11 mouse cellular contexts compared by ENCODE assay signal in genomic region chr5:36722415-36722856, GRCm38 (mm10). TPM values are rescaled to one million over a fixed set of nuclear protein-coding genes. Genes with fewer than 3 reads are reported as not detected.
DNase-seq lines count a peak whose midpoint lies in the region; ATAC-seq and TF ChIP-seq lines count a peak whose summit lies in the region.
"Had no signal": no experiment of that assay in that cellular context is flagged by ENCODE, and none has a peak within 500 bp of the region (broad histone marks: within the 10 kb centered on the region; RNA-seq: fewer than 3 reads in every experiment).

No protein-coding gene starts in this region.

- DNase-seq in forebrain, embryonic 11.5 days (ENCODE audit: low spot score): peak; percentile 9
- DNase-seq in forebrain, postnatal 0 days: no peak
- peak; percentile 97 for DNase-seq in adipocyte (ENCODE audit: low spot score)
- no peak for DNase-seq in heart, postnatal 0 days (ENCODE audit: low spot score)
- DNase-seq in cerebellum, adult 9-10 months: no peak
- DNase-seq in kidney, adult 11 months: no peak
- no peak for DNase-seq in right cerebral cortex, adult 2 months (ENCODE audit: low spot score in 2 of 2)

- no peaks in the 10 kb centered on the region for H3K79me2 ChIP-seq in myocyte (ENCODE audit: control insufficient read depth, insufficient read depth)

- H3K4me1 ChIP-seq in forebrain, embryonic 11.5 days (replicated peaks; ENCODE audit: control insufficient read depth, insufficient read depth, low read length): no peaks in the 10 kb centered on the region
- H3K4me1 ChIP-seq in forebrain, postnatal 0 days (ENCODE audit: insufficient read depth): no peaks in the 10 kb centered on the region
- H3K4me1 ChIP-seq in heart, postnatal 0 days (ENCODE audit: control insufficient read depth, insufficient read depth): peaks cover 9% of the 10 kb centered on the region; the same call in 1 of the 2 replicates
- H3K4me1 ChIP-seq: embryonic facial prominence, embryonic 13.5 days; limb, embryonic 13.5 days had no signal

- H3ac ChIP-seq in myocyte (ENCODE audit: control insufficient read depth, insufficient read length): no peak overlapping the region

- WGBS in forebrain, embryonic 11.5 days: 87% methylated on average over 6 of the region's 6 CpGs
- WGBS in forebrain, postnatal 0 days: 80% methylated on average over 6 of the region's 6 CpGs
- WGBS in heart, postnatal 0 days: 54% methylated on average over 6 of the region's 6 CpGs

- no peaks in the 10 kb centered on the region for H3K9me3 ChIP-seq in forebrain, embryonic 11.5 days (ENCODE audit: control insufficient read depth, low read length)
- H3K9me3 ChIP-seq in forebrain, postnatal 0 days (ENCODE audit: low read length): no peaks in the 10 kb centered on the region
- no peaks in the 10 kb centered on the region for H3K9me3 ChIP-seq in heart, postnatal 0 days (replicated peaks; ENCODE audit: control insufficient read depth, low read length)
- H3K9me3 ChIP-seq: embryonic facial prominence, embryonic 13.5 days; limb, embryonic 13.5 days had no signal

- TF ChIP-seq CTCF in forebrain, postnatal 0 days (IDR thresholded peaks at IDR 0.05; ENCODE audit: low read depth): no peak
- TF ChIP-seq CTCF in heart, postnatal 0 days (IDR thresholded peaks at IDR 0.05; ENCODE audit: low read depth): no peak

- no peak for TF ChIP-seq EP300 in heart, postnatal 0 days (IDR thresholded peaks at IDR 0.05; ENCODE audit: low read depth)

- H3K4me3 ChIP-seq in forebrain, embryonic 11.5 days (ENCODE audit: low read depth, low read length): no peak overlapping the region
- H3K4me3 ChIP-seq in forebrain, postnatal 0 days (ENCODE audit: low read depth, low read length): no peak overlapping the region
- no peak overlapping the region for H3K4me3 ChIP-seq in heart, postnatal 0 days (ENCODE audit: low read depth, low read length)
- no peak overlapping the region for H3K4me3 ChIP-seq in myocyte
- H3K4me3 ChIP-seq: embryonic facial prominence, embryonic 13.5 days; limb, embryonic 13.5 days had no signal

- no peak overlapping the region for H3K4me2 ChIP-seq in forebrain, embryonic 11.5 days (ENCODE audit: low read depth, low read length, severe bottlenecking)
- H3K4me2 ChIP-seq in forebrain, postnatal 0 days (ENCODE audit: low read depth): no peak overlapping the region
- no peak overlapping the region for H3K4me2 ChIP-seq in heart, postnatal 0 days (ENCODE audit: low read depth, low read length)
- H3K4me2 ChIP-seq in myocyte (ENCODE audit: low read depth): peak overlapping the region; percentile 70
- H3K4me2 ChIP-seq: embryonic facial prominence, embryonic 13.5 days; limb, embryonic 13.5 days had no signal

- H3K27ac ChIP-seq in forebrain, embryonic 11.5 days (ENCODE audit: low read depth, low read length): no peak overlapping the region
- no peak overlapping the region for H3K27ac ChIP-seq in forebrain, postnatal 0 days (ENCODE audit: low read depth, low read length)
- 0 out of 2 replicates have a peak overlapping the region, but pooled peaks have one; percentile 0 for H3K27ac ChIP-seq in heart, postnatal 0 days (ENCODE audit: low read depth)
- H3K27ac ChIP-seq: embryonic facial prominence, embryonic 13.5 days; limb, embryonic 13.5 days had no signal

- no peaks in the 10 kb centered on the region for H3K27me3 ChIP-seq in forebrain, embryonic 11.5 days (ENCODE audit: control insufficient read depth, insufficient read depth, low read length)
- H3K27me3 ChIP-seq in forebrain, postnatal 0 days (ENCODE audit: insufficient read depth, low read length): no peaks in the 10 kb centered on the region
- H3K27me3 ChIP-seq in heart, postnatal 0 days (ENCODE audit: control insufficient read depth, insufficient read depth, low read length): no peaks in the 10 kb centered on the region
- no peaks in the 10 kb centered on the region for H3K27me3 ChIP-seq in myocyte (ENCODE audit: control insufficient read depth, insufficient read depth, insufficient read length)
- H3K27me3 ChIP-seq: CH12.LX; embryonic facial prominence, embryonic 13.5 days; limb, embryonic 13.5 days had no signal

- no peak overlapping the region for H3K9ac ChIP-seq in forebrain, embryonic 11.5 days (ENCODE audit: low read length)
- no peak overlapping the region for H3K9ac ChIP-seq in forebrain, postnatal 0 days
- no peak overlapping the region for H3K9ac ChIP-seq in heart, postnatal 0 days (replicated peaks; ENCODE audit: low read depth, low read length)
- H3K9ac ChIP-seq: embryonic facial prominence, embryonic 13.5 days; limb, embryonic 13.5 days had no signal

- TF ChIP-seq POLR2A in myocyte (IDR thresholded peaks at IDR 0.05; ENCODE audit: insufficient read length, low read depth): no peak

- H3K36me3 ChIP-seq in forebrain, embryonic 11.5 days (ENCODE audit: control insufficient read depth, insufficient read depth, low read length): no peaks in the 10 kb centered on the region
- H3K36me3 ChIP-seq in forebrain, postnatal 0 days (ENCODE audit: insufficient read depth): no peaks in the 10 kb centered on the region
- H3K36me3 ChIP-seq in heart, postnatal 0 days (replicated peaks; ENCODE audit: control insufficient read depth, insufficient read depth, low read length): no peaks in the 10 kb centered on the region
- H3K36me3 ChIP-seq in myocyte (ENCODE audit: control insufficient read depth, insufficient read depth): no peaks in the 10 kb centered on the region
- H3K36me3 ChIP-seq: embryonic facial prominence, embryonic 13.5 days; limb, embryonic 13.5 days had no signal

- ATAC-seq in forebrain, embryonic 11.5 days (replicated peaks; ENCODE audit: low FRiP score): no peak
- ATAC-seq in forebrain, postnatal 0 days: no peak
- no peak for ATAC-seq in heart, postnatal 0 days (ENCODE audit: insufficient read depth, low read depth)

TF ChIP-seq in myocyte, 11 proteins besides CTCF, POLR2A, EP300 and RAD21:
- no peak for TF ChIP-seq MAX (IDR thresholded peaks at IDR 0.05; ENCODE audit: low read depth)
- TF ChIP-seq REST (IDR thresholded peaks at IDR 0.05; ENCODE audit: insufficient read depth, insufficient read length): no peak
- peak; percentile 46 for TF ChIP-seq TCF12 (IDR thresholded peaks at IDR 0.05; ENCODE audit: insufficient read depth, poor library complexity, severe bottlenecking)
- peak; percentile 23 for TF ChIP-seq TCF3 (IDR thresholded peaks at IDR 0.05; ENCODE audit: insufficient read length, low read depth)
- TF ChIP-seq MYOD1 (IDR thresholded peaks at IDR 0.05; ENCODE audit: control insufficient read depth in 1 of 3, insufficient read length in 2 of 3, low read depth in 2 of 3): peak in 2 of 3 experiments; percentile 60 to 75
- peak in 2 of 3 experiments; percentile 70 to 78 for TF ChIP-seq MYOG (IDR thresholded peaks at IDR 0.05; ENCODE audit: control insufficient read depth in 1 of 3, insufficient read depth in 1 of 3, insufficient read length in 2 of 3, low read depth in 2 of 3)
- TF ChIP-seq USF1 (IDR thresholded peaks at IDR 0.05; ENCODE audit: low read depth): peak; percentile 38
- no peak for TF ChIP-seq POLR2AphosphoS2 (IDR thresholded peaks at IDR 0.05; ENCODE audit: insufficient read length, low read depth)
TF ChIP-seq in myocyte: peak in this region for 5.

RNA-seq across cellular contexts. Expression of gene Bloc1s4, which starts 26.0 kb away (rescaled TPM):
- polyA plus RNA-seq in forebrain, embryonic 11.5 days (2014; fragmentation: Nextera tagmentation; extraction: Ambion mirVana): 22.9 and 25.6 TPM in 2 replicates
- 23.6 and 23.8 TPM in 2 replicates for total RNA-seq in forebrain, postnatal 0 days (2014; rRNA removed)
- polyA plus RNA-seq in forebrain, postnatal 0 days (2015; fragmentation: Nextera tagmentation; extraction: Ambion mirVana): 32.7 and 36.2 TPM in 2 replicates
- total RNA-seq in heart, postnatal 0 days (2014; rRNA removed; ENCODE audit: low replicate concordance): 7.5 and 14.8 TPM in 2 replicates
- polyA plus RNA-seq in heart, postnatal 0 days (2015; fragmentation: Nextera tagmentation; extraction: Ambion mirVana): 18.4 and 18.5 TPM in 2 replicates
- polyA plus RNA-seq in myocyte (2012; fragmentation: generic; extraction: Trizol): 20.3 TPM

RNA-seq across cellular contexts. Expression of gene D5Ertd579e, which starts 26.6 kb away (rescaled TPM):
- polyA plus RNA-seq in forebrain, embryonic 11.5 days (2014; fragmentation: Nextera tagmentation; extraction: Ambion mirVana): 39.9 and 41.9 TPM in 2 replicates
- 84.7 and 105 TPM in 2 replicates for total RNA-seq in forebrain, postnatal 0 days (2014; rRNA removed)
- polyA plus RNA-seq in forebrain, postnatal 0 days (2015; fragmentation: Nextera tagmentation; extraction: Ambion mirVana): 23.3 and 27.4 TPM in 2 replicates
- total RNA-seq in heart, postnatal 0 days (2014; rRNA removed; ENCODE audit: low replicate concordance): 52.6 and 81.9 TPM in 2 replicates
- 21.8 and 28.5 TPM in 2 replicates for polyA plus RNA-seq in heart, postnatal 0 days (2015; fragmentation: Nextera tagmentation; extraction: Ambion mirVana)
- 12.3 TPM for polyA plus RNA-seq in myocyte (2012; fragmentation: generic; extraction: Trizol)

Comparison
In these comparisons a context has a peak if more than half of its experiments do, and no peak if none do; other contexts are left out.
1. DNase-seq: peak in forebrain, embryonic 11.5 days (single experiment) and adipocyte (single experiment); none in forebrain, postnatal 0 days (single experiment), heart, postnatal 0 days (single experiment), cerebellum, adult 9-10 months (single experiment), kidney, adult 11 months (single experiment) and right cerebral cortex, adult 2 months (0 of 2).